Mouse (Mus musculus): ENCODE measurements around the gene Tomt.
A peak's percentile ranks its signal among the peaks of the same experiment; 100 is the strongest.

Tomt gene

GRCm38 (mm10) chr7:101902846-101903245 is 3.3 kb downstream of the Tomt start:
- no peak for DNase-seq (ENCODE audit: low spot score in 2 of 2)

GRCm38 (mm10) chr7:101901969-101902368 is 4.2 kb downstream of the Tomt start:
- no peak for DNase-seq (ENCODE audit: low spot score in 2 of 2)

GRCm38 (mm10) chr7:101900331-101901097 is 5.6 kb downstream of the Tomt start:
- DNase-seq (ENCODE audit: low spot score in 2 of 2) = no peak

- DNase-seq (ENCODE audit: low spot score in 2 of 2) = peak; percentile 95 to 99
These were observed 9.8 kb downstream of the Tomt start for GRCm38 (mm10) chr7:101896104-101897066.

GRCm38 (mm10) chr7:101895695-101896094 is 10.5 kb downstream of the Tomt start:
- DNase-seq (ENCODE audit: low spot score in 2 of 2) = no peak

- no peak for DNase-seq (ENCODE audit: low spot score in 2 of 2)
These were observed 17.7 kb downstream of the Tomt start for GRCm38 (mm10) chr7:101888460-101888859.

- DNase-seq (ENCODE audit: low spot score in 2 of 2) = no peak
These were observed 19.9 kb downstream of the Tomt start for GRCm38 (mm10) chr7:101886274-101886673.

GRCm38 (mm10) chr7:101884160-101884559 is 22.0 kb downstream of the Tomt start:
- no peak for DNase-seq (ENCODE audit: low spot score in 2 of 2)

GRCm38 (mm10) chr7:101882413-101883154 is 23.6 kb downstream of the Tomt start:
- DNase-seq (ENCODE audit: low spot score in 2 of 2) = peak in 1 of 2 experiments; percentile 34

- DNase-seq (ENCODE audit: low spot score in 2 of 2) = no peak
These were observed 25.3 kb downstream of the Tomt start for GRCm38 (mm10) chr7:101880855-101881254.

GRCm38 (mm10) chr7:101875978-101876377 is 30.2 kb downstream of the Tomt start:
- DNase-seq (ENCODE audit: low spot score in 2 of 2) = no peak

GRCm38 (mm10) chr7:101871296-101871695 is 34.9 kb downstream of the Tomt start:
- DNase-seq (ENCODE audit: low spot score in 2 of 2) = no peak

GRCm38 (mm10) chr7:101870629-101871028 is 35.5 kb downstream of the Tomt start, which contains the start of gene Folr1:
Gene Folr1, minus strand, starts transcription at chr7:101870788.
- DNase-seq (ENCODE audit: low spot score in 2 of 2) = no peak

- no peak for DNase-seq (ENCODE audit: low spot score in 2 of 2)
These were observed 37.0 kb downstream of the Tomt start for GRCm38 (mm10) chr7:101869163-101869500.

GRCm38 (mm10) chr7:101868241-101869162 is 37.7 kb downstream of the Tomt start:
- DNase-seq (ENCODE audit: low spot score in 2 of 2) = no peak

GRCm38 (mm10) chr7:101867482-101867881 is 38.7 kb downstream of the Tomt start:
- DNase-seq (ENCODE audit: low spot score in 2 of 2) = no peak

GRCm38 (mm10) chr7:101866491-101867265 is 39.5 kb downstream of the Tomt start:
- DNase-seq (ENCODE audit: low spot score in 2 of 2) = no peak

GRCm38 (mm10) chr7:101863415-101863814 is 42.7 kb downstream of the Tomt start, which contains the start of gene Anapc15:
Gene Anapc15, plus strand, starts transcription at chr7:101863715.
- DNase-seq (ENCODE audit: low spot score in 2 of 2) = no peak

GRCm38 (mm10) chr7:101862291-101862690 is 43.9 kb downstream of the Tomt start:
- no peak for DNase-seq (ENCODE audit: low spot score in 2 of 2)

GRCm38 (mm10) chr7:101860978-101861377 is 45.2 kb downstream of the Tomt start:
- DNase-seq (ENCODE audit: low spot score in 2 of 2) = no peak
